Comparison of ENCODE assay signal across 9 mouse cellular contexts in the genomic region with DNA sequence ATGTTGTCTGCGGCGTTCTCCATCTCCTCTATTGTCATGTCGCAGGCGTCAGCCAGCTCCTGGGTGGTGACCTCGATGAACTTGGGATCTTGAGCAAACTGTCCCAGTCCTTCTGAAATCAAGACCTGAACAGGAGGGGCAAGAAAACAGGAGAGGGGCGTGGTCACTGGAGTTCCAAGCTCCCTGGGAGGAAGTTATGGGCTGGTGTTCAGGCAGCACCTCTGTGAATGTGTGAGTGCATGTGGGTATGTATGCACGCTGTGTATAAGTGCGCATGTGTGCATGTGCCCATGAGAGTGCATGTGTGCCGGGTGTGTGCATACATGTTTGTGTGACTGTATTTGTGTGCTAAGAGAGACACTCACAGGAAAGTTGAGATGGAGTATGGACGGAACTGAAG. TPM values are rescaled to one million over a fixed set of nuclear protein-coding genes. Genes with fewer than 3 reads are reported as not detected.
A peak's percentile ranks its signal among the peaks of the same experiment; 100 is the strongest.
DNase-seq lines count a peak whose midpoint lies in the region; ATAC-seq lines count a peak whose summit lies in the region.
"Had no signal": no experiment of that assay in that cellular context is flagged by ENCODE, and none has a peak within 500 bp of the region (broad histone marks: within the 10 kb centered on the region; RNA-seq: fewer than 3 reads in every experiment).

No protein-coding gene starts in this region.

- H3K9ac ChIP-seq in liver, embryonic 11.5 days (ENCODE audit: low read depth, low read length), result no peak overlapping the region
- peak overlapping the region; percentile 59 for H3K9ac ChIP-seq in forebrain, embryonic 13.5 days
- peak overlapping the region; percentile 36; the same call in 1 of the 2 replicates for H3K9ac ChIP-seq in limb, embryonic 13.5 days
- H3K9ac ChIP-seq in neural tube, embryonic 15.5 days (replicated peaks), result no peak overlapping the region

- H3K9me3 ChIP-seq in liver, embryonic 11.5 days (ENCODE audit: control insufficient read depth, low read length), result no peaks in the 10 kb centered on the region
- no peaks in the 10 kb centered on the region for H3K9me3 ChIP-seq in forebrain, embryonic 13.5 days (replicated peaks)
- no peaks in the 10 kb centered on the region for H3K9me3 ChIP-seq in limb, embryonic 13.5 days
- H3K9me3 ChIP-seq in neural tube, embryonic 15.5 days (replicated peaks), result no peaks in the 10 kb centered on the region

- ATAC-seq in liver, embryonic 11.5 days (replicated peaks; ENCODE audit: low FRiP score), result no peak
- 0 out of 2 replicates have a peak, but pooled peaks have one; percentile 17 for ATAC-seq in forebrain, embryonic 13.5 days
- no peak for ATAC-seq in limb, embryonic 13.5 days (ENCODE audit: low FRiP score, low read depth)
- ATAC-seq in neural tube, embryonic 15.5 days (ENCODE audit: low FRiP score), result peak; percentile 28; the same call in 1 of the 2 replicates

- H3K27me3 ChIP-seq in liver, embryonic 11.5 days (replicated peaks; ENCODE audit: control insufficient read depth, insufficient read depth, low read length), result peaks cover 26% of the 10 kb centered on the region
- H3K27me3 ChIP-seq in forebrain, embryonic 13.5 days, result peaks cover 25% of the 10 kb centered on the region
- H3K27me3 ChIP-seq in limb, embryonic 13.5 days, result peaks cover 19% of the 10 kb centered on the region
- H3K27me3 ChIP-seq in neural tube, embryonic 15.5 days (replicated peaks), result peaks cover 11% of the 10 kb centered on the region

- intact Hi-C loops in gastrocnemius, postnatal 14 days (cut with DNase I; ENCODE audit: low total_unique reads), result no loop called here

- H3K4me2 ChIP-seq in liver, embryonic 11.5 days, result peak overlapping the region; percentile 85
- peak overlapping the region; percentile 79 for H3K4me2 ChIP-seq in forebrain, embryonic 13.5 days
- H3K4me2 ChIP-seq in limb, embryonic 13.5 days (replicated peaks), result peak overlapping the region; percentile 59
- H3K4me2 ChIP-seq in neural tube, embryonic 15.5 days, result peak overlapping the region; percentile 59

- DNase-seq in liver, embryonic 11.5 days (ENCODE audit: low spot score), result no peak
- no peak for DNase-seq in liver
- no peak for DNase-seq in thymus, postnatal 10 days (ENCODE audit: low spot score in 2 of 2)
- DNase-seq in gastrocnemius, postnatal 14 days, result no peak
- no peak for DNase-seq in thymus, postnatal 0 days (ENCODE audit: low spot score)

- peaks cover 6% of the 10 kb centered on the region; the same call in 1 of the 2 replicates for H3K4me1 ChIP-seq in liver, embryonic 11.5 days (replicated peaks; ENCODE audit: control insufficient read depth, insufficient read depth, low read length)
- H3K4me1 ChIP-seq in forebrain, embryonic 13.5 days, result peaks cover 26% of the 10 kb centered on the region
- H3K4me1 ChIP-seq in limb, embryonic 13.5 days, result peaks cover 14% of the 10 kb centered on the region
- H3K4me1 ChIP-seq in neural tube, embryonic 15.5 days, result peaks cover 14% of the 10 kb centered on the region

- 37% methylated on average over 10 of the region's 10 CpGs for WGBS in liver, embryonic 11.5 days
- 37% methylated on average over 10 of the region's 10 CpGs for WGBS in forebrain, embryonic 13.5 days
- 39% methylated on average over 10 of the region's 10 CpGs for WGBS in limb, embryonic 13.5 days
- 35% methylated on average over 10 of the region's 10 CpGs for WGBS in neural tube, embryonic 15.5 days

- peak overlapping the region; percentile 50 for H3K4me3 ChIP-seq in liver, embryonic 11.5 days (ENCODE audit: low read depth, low read length)
- peak overlapping the region; percentile 43 for H3K4me3 ChIP-seq in forebrain, embryonic 13.5 days
- peak overlapping the region; percentile 32 for H3K4me3 ChIP-seq in limb, embryonic 13.5 days
- peak overlapping the region; percentile 26 for H3K4me3 ChIP-seq in neural tube, embryonic 15.5 days (replicated peaks)

- H3K36me3 ChIP-seq in liver, embryonic 11.5 days (ENCODE audit: control insufficient read depth, insufficient read depth, low read length), result no peaks in the 10 kb centered on the region
- H3K36me3 ChIP-seq in forebrain, embryonic 13.5 days (ENCODE audit: poor library complexity, severe bottlenecking), result peaks cover 10% of the 10 kb centered on the region; the same call in 1 of the 2 replicates
- peaks cover 41% of the 10 kb centered on the region for H3K36me3 ChIP-seq in limb, embryonic 13.5 days
- H3K36me3 ChIP-seq in neural tube, embryonic 15.5 days, result peaks cover 43% of the 10 kb centered on the region

- no peak overlapping the region for H3K27ac ChIP-seq in liver, embryonic 11.5 days (ENCODE audit: low read depth, low read length)
- H3K27ac ChIP-seq in forebrain, embryonic 13.5 days, result no peak overlapping the region
- H3K27ac ChIP-seq in limb, embryonic 13.5 days, result no peak overlapping the region
- no peak overlapping the region for H3K27ac ChIP-seq in neural tube, embryonic 15.5 days (replicated peaks)
- H3K27ac ChIP-seq: macrophage had no signal

RNA-seq across cellular contexts. Expression of a gene that starts 32.0 kb away (rescaled TPM):
- 14.9 and 16.2 TPM in 2 replicates for polyA plus RNA-seq in liver, embryonic 11.5 days (2014; fragmentation: Nextera tagmentation; extraction: Ambion mirVana)
- 25.0 and 25.8 TPM in 2 replicates for polyA plus RNA-seq in forebrain, embryonic 13.5 days (2015; fragmentation: Nextera tagmentation; extraction: Ambion mirVana)
- polyA plus RNA-seq in limb, embryonic 13.5 days (2015; fragmentation: Nextera tagmentation; extraction: Ambion mirVana), result 16.4 and 16.8 TPM in 2 replicates
- 15.6 and 19.4 TPM in 2 replicates for polyA plus RNA-seq in neural tube, embryonic 15.5 days (2015; fragmentation: Nextera tagmentation; extraction: Ambion mirVana)
- 1 to 10 TPM; 1.9 TPM for total RNA-seq in gastrocnemius, postnatal 14 days (2021)
- polyA plus RNA-seq in thymus, postnatal 0 days (2015; fragmentation: Nextera tagmentation; extraction: Ambion mirVana), result 13.3 and 16.2 TPM in 2 replicates

Comparison
In these comparisons a context has a peak if more than half of its experiments do, and no peak if none do; other contexts are left out.
1. ATAC-seq: peak in forebrain, embryonic 13.5 days (single experiment) and neural tube, embryonic 15.5 days (single experiment); none in liver, embryonic 11.5 days (single experiment) and limb, embryonic 13.5 days (single experiment).
2. H3K9ac ChIP-seq: peak in forebrain, embryonic 13.5 days (single experiment) and limb, embryonic 13.5 days (single experiment); none in liver, embryonic 11.5 days (single experiment) and neural tube, embryonic 15.5 days (single experiment).
3. Peak in every context shown above with its lines, with median percentiles within 50 percentile points of each other: H3K4me2 ChIP-seq and H3K4me3 ChIP-seq.